Mouse (Mus musculus): ENCODE measurements around the gene Fndc3a. TPM values are rescaled to one million over a fixed set of nuclear protein-coding genes. Genes with fewer than 3 reads are reported as not detected.

The Fndc3a gene
- polyA plus RNA-seq, 1 experiment from 2014 or later = 16.0 TPM

GRCm38 (mm10) chr14:72582979-72583378 lies 126.8 kb downstream of the Fndc3a start:
- no peaks in the 10 kb centered on the region for H3K9me3 ChIP-seq (ENCODE audit: control insufficient read depth, low read length)
- ATAC-seq (ENCODE audit: insufficient number of reproducible peaks, insufficient read depth, low FRiP score, low read depth) = no peak
- H3K9ac ChIP-seq (ENCODE audit: low read length) = no peak overlapping the region
- H3K27ac ChIP-seq (replicated peaks in 1 of 2; ENCODE audit: control insufficient read depth in 1 of 2, insufficient read depth in 1 of 2, low read depth in 2 of 2, low read length in 2 of 2) = no peak overlapping the region
- no peaks in the 10 kb centered on the region for H3K4me1 ChIP-seq (ENCODE audit: control insufficient read depth in 2 of 2, insufficient read depth in 2 of 2, low read length in 2 of 2)
- no peaks in the 10 kb centered on the region for H3K27me3 ChIP-seq (ENCODE audit: control insufficient read depth, insufficient read depth, low read length)
- H3K4me2 ChIP-seq (ENCODE audit: low read length) = no peak overlapping the region
- 91% methylated on average over 6 of the region's 6 CpGs for WGBS
- H3K4me3 ChIP-seq (ENCODE audit: control insufficient read depth in 1 of 2, insufficient read depth in 1 of 2, low read depth in 1 of 2, low read length in 2 of 2) = no peak overlapping the region
- peaks cover 49% of the 10 kb centered on the region for H3K36me3 ChIP-seq (ENCODE audit: control insufficient read depth, insufficient read depth, low read length)

GRCm38 (mm10) chr14:72580991-72581390 lies 128.8 kb downstream of the Fndc3a start:
- WGBS = 88% methylated on average over 3 of the region's 3 CpGs
- H3K9me3 ChIP-seq (ENCODE audit: control insufficient read depth, low read length) = no peaks in the 10 kb centered on the region
- H3K4me2 ChIP-seq (ENCODE audit: low read length) = no peak overlapping the region
- peaks cover 54% of the 10 kb centered on the region for H3K36me3 ChIP-seq (ENCODE audit: control insufficient read depth, insufficient read depth, low read length)
- H3K27ac ChIP-seq (replicated peaks in 1 of 2; ENCODE audit: control insufficient read depth in 1 of 2, insufficient read depth in 1 of 2, low read depth in 2 of 2, low read length in 2 of 2) = no peak overlapping the region
- no peak overlapping the region for H3K9ac ChIP-seq (ENCODE audit: low read length)
- H3K27me3 ChIP-seq (ENCODE audit: control insufficient read depth, insufficient read depth, low read length) = no peaks in the 10 kb centered on the region
- no peaks in the 10 kb centered on the region for H3K4me1 ChIP-seq (ENCODE audit: control insufficient read depth in 2 of 2, insufficient read depth in 2 of 2, low read length in 2 of 2)
- no peak overlapping the region for H3K4me3 ChIP-seq (ENCODE audit: control insufficient read depth in 1 of 2, insufficient read depth in 1 of 2, low read depth in 1 of 2, low read length in 2 of 2)
- ATAC-seq (ENCODE audit: insufficient number of reproducible peaks, insufficient read depth, low FRiP score, low read depth) = no peak

- ATAC-seq (ENCODE audit: insufficient number of reproducible peaks, insufficient read depth, low FRiP score, low read depth) = no peak
- Histone ChIP-seq H3K4me2 (ENCODE audit: low read length) (no peak overlapping the region), H3K9ac (ENCODE audit: low read length) (no peak overlapping the region), H3K36me3 (ENCODE audit: control insufficient read depth, insufficient read depth, low read length) (peaks cover 74% of the 10 kb centered on the region), H3K9me3 (ENCODE audit: control insufficient read depth, low read length) (no peaks in the 10 kb centered on the region), H3K4me1 (ENCODE audit: control insufficient read depth in 2 of 2, insufficient read depth in 2 of 2, low read length in 2 of 2) (no peaks in the 10 kb centered on the region), H3K27ac (replicated peaks in 1 of 2; ENCODE audit: control insufficient read depth in 1 of 2, insufficient read depth in 1 of 2, low read depth in 2 of 2, low read length in 2 of 2) (no peak overlapping the region), H3K27me3 (ENCODE audit: control insufficient read depth, insufficient read depth, low read length) (no peaks in the 10 kb centered on the region), H3K4me3 (ENCODE audit: control insufficient read depth in 1 of 2, insufficient read depth in 1 of 2, low read depth in 1 of 2, low read length in 2 of 2) (no peak overlapping the region)
- 93% methylated on average over 3 of the region's 3 CpGs for WGBS
Measured at GRCm38 (mm10) chr14:72576283-72576682, 133.5 kb downstream of the Fndc3a start.

- ATAC-seq (ENCODE audit: insufficient number of reproducible peaks, insufficient read depth, low FRiP score, low read depth) = no peak
- 87% methylated on average over 1 of the region's 1 CpGs for WGBS
- no peak overlapping the region for H3K27ac ChIP-seq (replicated peaks in 1 of 2; ENCODE audit: control insufficient read depth in 1 of 2, insufficient read depth in 1 of 2, low read depth in 2 of 2, low read length in 2 of 2)
Measured at GRCm38 (mm10) chr14:72563941-72564340, 145.9 kb downstream of the Fndc3a start.

GRCm38 (mm10) chr14:72558795-72559194 lies 151.0 kb downstream of the Fndc3a start:
- no peak overlapping the region for H3K4me3 ChIP-seq (ENCODE audit: control insufficient read depth in 1 of 2, insufficient read depth in 1 of 2, low read depth in 1 of 2, low read length in 2 of 2)
- no peaks in the 10 kb centered on the region for H3K9me3 ChIP-seq (ENCODE audit: control insufficient read depth, low read length)
- no peaks in the 10 kb centered on the region for H3K4me1 ChIP-seq (ENCODE audit: control insufficient read depth in 2 of 2, insufficient read depth in 2 of 2, low read length in 2 of 2)
- H3K9ac ChIP-seq (ENCODE audit: low read length) = no peak overlapping the region
- H3K36me3 ChIP-seq (ENCODE audit: control insufficient read depth, insufficient read depth, low read length) = peaks cover 77% of the 10 kb centered on the region
- H3K27me3 ChIP-seq (ENCODE audit: control insufficient read depth, insufficient read depth, low read length) = no peaks in the 10 kb centered on the region
- H3K27ac ChIP-seq (replicated peaks in 1 of 2; ENCODE audit: control insufficient read depth in 1 of 2, insufficient read depth in 1 of 2, low read depth in 2 of 2, low read length in 2 of 2) = no peak overlapping the region
- WGBS = 78% methylated on average over 5 of the region's 5 CpGs
- no peak for ATAC-seq (ENCODE audit: insufficient number of reproducible peaks, insufficient read depth, low FRiP score, low read depth)
- no peak overlapping the region for H3K4me2 ChIP-seq (ENCODE audit: low read length)

More at GRCm38 (mm10) chr14:72563941-72564340, 145.9 kb downstream of the Fndc3a start:
- Histone ChIP-seq H3K36me3 (ENCODE audit: control insufficient read depth, insufficient read depth, low read length) (peaks cover 71% of the 10 kb centered on the region), H3K4me3 (ENCODE audit: control insufficient read depth in 1 of 2, insufficient read depth in 1 of 2, low read depth in 1 of 2, low read length in 2 of 2) (no peak overlapping the region), H3K4me1 (ENCODE audit: control insufficient read depth in 2 of 2, insufficient read depth in 2 of 2, low read length in 2 of 2) (no peaks in the 10 kb centered on the region), H3K9me3 (ENCODE audit: control insufficient read depth, low read length) (no peaks in the 10 kb centered on the region), H3K4me2 (ENCODE audit: low read length) (no peak overlapping the region), H3K27me3 (ENCODE audit: control insufficient read depth, insufficient read depth, low read length) (no peaks in the 10 kb centered on the region), H3K9ac (ENCODE audit: low read length) (no peak overlapping the region)

GRCm38 (mm10) chr14:72555846-72556245 lies 154.0 kb downstream of the Fndc3a start:
- WGBS = 73% methylated on average over 1 of the region's 1 CpGs
- H3K27ac ChIP-seq (replicated peaks in 1 of 2; ENCODE audit: control insufficient read depth in 1 of 2, insufficient read depth in 1 of 2, low read depth in 2 of 2, low read length in 2 of 2) = no peak overlapping the region
- H3K4me2 ChIP-seq (ENCODE audit: low read length) = no peak overlapping the region
- H3K36me3 ChIP-seq (ENCODE audit: control insufficient read depth, insufficient read depth, low read length) = peaks cover 90% of the 10 kb centered on the region
- H3K4me3 ChIP-seq (ENCODE audit: control insufficient read depth in 1 of 2, insufficient read depth in 1 of 2, low read depth in 1 of 2, low read length in 2 of 2) = no peak overlapping the region
- ATAC-seq (ENCODE audit: insufficient number of reproducible peaks, insufficient read depth, low FRiP score, low read depth) = no peak
- H3K4me1 ChIP-seq (ENCODE audit: control insufficient read depth in 2 of 2, insufficient read depth in 2 of 2, low read length in 2 of 2) = no peaks in the 10 kb centered on the region
- no peaks in the 10 kb centered on the region for H3K27me3 ChIP-seq (ENCODE audit: control insufficient read depth, insufficient read depth, low read length)
- no peak overlapping the region for H3K9ac ChIP-seq (ENCODE audit: low read length)
- H3K9me3 ChIP-seq (ENCODE audit: control insufficient read depth, low read length) = no peaks in the 10 kb centered on the region

- no peak overlapping the region for H3K4me2 ChIP-seq (ENCODE audit: low read length)
Measured at GRCm38 (mm10) chr14:72536392-72537017, 173.3 kb downstream of the Fndc3a start.

GRCm38 (mm10) chr14:72533862-72534261 lies 175.9 kb downstream of the Fndc3a start:
- no peak for ATAC-seq (ENCODE audit: insufficient number of reproducible peaks, insufficient read depth, low FRiP score, low read depth)
- Histone ChIP-seq H3K4me2 (ENCODE audit: low read length) (no peak overlapping the region), H3K4me1 (ENCODE audit: control insufficient read depth in 2 of 2, insufficient read depth in 2 of 2, low read length in 2 of 2) (peaks cover 4 to 7% of the 10 kb centered on the region in 2 experiments; a peak in 2 of 4 replicates), H3K9ac (ENCODE audit: low read length) (no peak overlapping the region), H3K27me3 (ENCODE audit: control insufficient read depth, insufficient read depth, low read length) (peaks cover 43% of the 10 kb centered on the region), H3K36me3 (ENCODE audit: control insufficient read depth, insufficient read depth, low read length) (peaks cover 4% of the 10 kb centered on the region; the same call in 1 of the 2 replicates), H3K27ac (replicated peaks in 1 of 2; ENCODE audit: control insufficient read depth in 1 of 2, insufficient read depth in 1 of 2, low read depth in 2 of 2, low read length in 2 of 2) (no peak overlapping the region), H3K9me3 (ENCODE audit: control insufficient read depth, low read length) (no peaks in the 10 kb centered on the region), H3K4me3 (ENCODE audit: control insufficient read depth in 1 of 2, insufficient read depth in 1 of 2, low read depth in 1 of 2, low read length in 2 of 2) (no peak overlapping the region)
- WGBS = 73% methylated on average over 7 of the region's 7 CpGs

More at GRCm38 (mm10) chr14:72536392-72537017, 173.3 kb downstream of the Fndc3a start:
- Histone ChIP-seq H3K36me3 (ENCODE audit: control insufficient read depth, insufficient read depth, low read length) (peaks cover 25% of the 10 kb centered on the region), H3K27ac (replicated peaks in 1 of 2; ENCODE audit: control insufficient read depth in 1 of 2, insufficient read depth in 1 of 2, low read depth in 2 of 2, low read length in 2 of 2) (no peak overlapping the region), H3K9ac (ENCODE audit: low read length) (no peak overlapping the region), H3K27me3 (ENCODE audit: control insufficient read depth, insufficient read depth, low read length) (peaks cover 18% of the 10 kb centered on the region), H3K4me3 (ENCODE audit: control insufficient read depth in 1 of 2, insufficient read depth in 1 of 2, low read depth in 1 of 2, low read length in 2 of 2) (no peak overlapping the region), H3K9me3 (ENCODE audit: control insufficient read depth, low read length) (no peaks in the 10 kb centered on the region), H3K4me1 (ENCODE audit: control insufficient read depth in 2 of 2, insufficient read depth in 2 of 2, low read length in 2 of 2) (peaks cover 4 to 7% of the 10 kb centered on the region in 2 experiments; a peak in 2 of 4 replicates)
- WGBS = 78% methylated on average over 5 of the region's 5 CpGs
- ATAC-seq (ENCODE audit: insufficient number of reproducible peaks, insufficient read depth, low FRiP score, low read depth) = no peak
